Mouse (Mus musculus): Measurements from ENCODE around the gene Itpr3. TPM values are rescaled to one million over a fixed set of nuclear protein-coding genes. Genes with fewer than 3 reads are reported as not detected.
A peak's percentile ranks its signal among the peaks of the same experiment; 100 is the strongest.

The Itpr3 gene
- polyA plus RNA-seq, 1 experiment, result 1.2 TPM

- Histone ChIP-seq H3K4me3 (ENCODE audit: insufficient read depth, low read depth, low read length) (peak overlapping the region; percentile 92), H3K27ac (replicated peaks; ENCODE audit: low read depth, low read length) (peak overlapping the region; percentile 91), H3K4me1 (ENCODE audit: control insufficient read depth, insufficient read depth, insufficient read length, low read length) (no peaks in the 10 kb centered on the region)
These were observed 28.8 kb upstream of the Itpr3 start for GRCm38 (mm10) chr17:27028284-27028795.

GRCm38 (mm10) chr17:27028909-27029308 is 28.2 kb upstream of the Itpr3 start, which contains the start of gene Bak1:
Gene Bak1 (minus strand): TSS chr17:27029009.
- H3K4me3 ChIP-seq (ENCODE audit: insufficient read depth, low read depth, low read length), result peak within 1 kb of the TSS; percentile 92

GRCm38 (mm10) chr17:27029431-27029830 is 27.7 kb upstream of the Itpr3 start:
- Histone ChIP-seq H3K4me3 (ENCODE audit: insufficient read depth, low read depth, low read length) (no peak overlapping the region), H3K4me1 (ENCODE audit: control insufficient read depth, insufficient read depth, insufficient read length, low read length) (no peaks in the 10 kb centered on the region), H3K27ac (replicated peaks; ENCODE audit: low read depth, low read length) (no peak overlapping the region)

More at GRCm38 (mm10) chr17:27028909-27029308, 28.2 kb upstream of the Itpr3 start, which contains the start of gene Bak1:
- H3K27ac ChIP-seq (replicated peaks; ENCODE audit: low read depth, low read length), result peak within 1 kb of the TSS; percentile 91
- no peaks in the 10 kb centered on the region for H3K4me1 ChIP-seq (ENCODE audit: control insufficient read depth, insufficient read depth, insufficient read length, low read length)

- Histone ChIP-seq H3K4me3 (ENCODE audit: insufficient read depth, low read depth, low read length) (no peak overlapping the region), H3K4me1 (ENCODE audit: control insufficient read depth, insufficient read depth, insufficient read length, low read length) (no peaks in the 10 kb centered on the region), H3K27ac (replicated peaks; ENCODE audit: low read depth, low read length) (no peak overlapping the region)
These were observed 26.2 kb upstream of the Itpr3 start for GRCm38 (mm10) chr17:27030896-27031295.

- Histone ChIP-seq H3K4me1 (ENCODE audit: control insufficient read depth, insufficient read depth, insufficient read length, low read length) (no peaks in the 10 kb centered on the region), H3K4me3 (ENCODE audit: insufficient read depth, low read depth, low read length) (no peak overlapping the region), H3K27ac (replicated peaks; ENCODE audit: low read depth, low read length) (no peak overlapping the region)
These were observed 24.8 kb upstream of the Itpr3 start for GRCm38 (mm10) chr17:27032328-27032727.

GRCm38 (mm10) chr17:27032869-27033268 is 24.2 kb upstream of the Itpr3 start:
- Histone ChIP-seq H3K4me1 (ENCODE audit: control insufficient read depth, insufficient read depth, insufficient read length, low read length) (no peaks in the 10 kb centered on the region), H3K4me3 (ENCODE audit: insufficient read depth, low read depth, low read length) (peak overlapping the region; percentile 19; the same call in 1 of the 2 replicates), H3K27ac (replicated peaks; ENCODE audit: low read depth, low read length) (no peak overlapping the region)

GRCm38 (mm10) chr17:27036465-27036864 is 20.6 kb upstream of the Itpr3 start:
- no peaks in the 10 kb centered on the region for H3K4me1 ChIP-seq (ENCODE audit: control insufficient read depth, insufficient read depth, insufficient read length, low read length)
- H3K27ac ChIP-seq (replicated peaks; ENCODE audit: low read depth, low read length), result peak overlapping the region; percentile 19

GRCm38 (mm10) chr17:27038335-27039050 is 18.6 kb upstream of the Itpr3 start:
- Histone ChIP-seq H3K27ac (replicated peaks; ENCODE audit: low read depth, low read length) (no peak overlapping the region), H3K4me3 (ENCODE audit: insufficient read depth, low read depth, low read length) (no peak overlapping the region)

More at GRCm38 (mm10) chr17:27036465-27036864, 20.6 kb upstream of the Itpr3 start:
- no peak overlapping the region for H3K4me3 ChIP-seq (ENCODE audit: insufficient read depth, low read depth, low read length)

GRCm38 (mm10) chr17:27039432-27040102 is 17.5 kb upstream of the Itpr3 start:
- no peak overlapping the region for H3K27ac ChIP-seq (replicated peaks; ENCODE audit: low read depth, low read length)
- H3K4me1 ChIP-seq (ENCODE audit: control insufficient read depth, insufficient read depth, insufficient read length, low read length), result no peaks in the 10 kb centered on the region
- H3K4me3 ChIP-seq (ENCODE audit: insufficient read depth, low read depth, low read length), result no peak overlapping the region

More at GRCm38 (mm10) chr17:27038335-27039050, 18.6 kb upstream of the Itpr3 start:
- no peaks in the 10 kb centered on the region for H3K4me1 ChIP-seq (ENCODE audit: control insufficient read depth, insufficient read depth, insufficient read length, low read length)

- Histone ChIP-seq H3K27ac (replicated peaks; ENCODE audit: low read depth, low read length) (no peak overlapping the region), H3K4me1 (ENCODE audit: control insufficient read depth, insufficient read depth, insufficient read length, low read length) (no peaks in the 10 kb centered on the region), H3K4me3 (ENCODE audit: insufficient read depth, low read depth, low read length) (no peak overlapping the region)
These were observed 16.6 kb upstream of the Itpr3 start for GRCm38 (mm10) chr17:27040304-27041045.

GRCm38 (mm10) chr17:27041046-27041786 is 15.9 kb upstream of the Itpr3 start:
- Histone ChIP-seq H3K4me3 (ENCODE audit: insufficient read depth, low read depth, low read length) (no peak overlapping the region), H3K4me1 (ENCODE audit: control insufficient read depth, insufficient read depth, insufficient read length, low read length) (no peaks in the 10 kb centered on the region), H3K27ac (replicated peaks; ENCODE audit: low read depth, low read length) (no peak overlapping the region)

- H3K27ac ChIP-seq (replicated peaks; ENCODE audit: low read depth, low read length), result no peak overlapping the region
- H3K4me1 ChIP-seq (ENCODE audit: control insufficient read depth, insufficient read depth, insufficient read length, low read length), result no peaks in the 10 kb centered on the region
- no peak overlapping the region for H3K4me3 ChIP-seq (ENCODE audit: insufficient read depth, low read depth, low read length)
These were observed 15.4 kb upstream of the Itpr3 start for GRCm38 (mm10) chr17:27041787-27042055.

- Histone ChIP-seq H3K4me3 (ENCODE audit: insufficient read depth, low read depth, low read length) (no peak overlapping the region), H3K27ac (replicated peaks; ENCODE audit: low read depth, low read length) (no peak overlapping the region), H3K4me1 (ENCODE audit: control insufficient read depth, insufficient read depth, insufficient read length, low read length) (no peaks in the 10 kb centered on the region)
These were observed 14.3 kb upstream of the Itpr3 start for GRCm38 (mm10) chr17:27042840-27043239.

- no peak overlapping the region for H3K4me3 ChIP-seq (ENCODE audit: insufficient read depth, low read depth, low read length)
- H3K27ac ChIP-seq (replicated peaks; ENCODE audit: low read depth, low read length), result no peak overlapping the region
- no peaks in the 10 kb centered on the region for H3K4me1 ChIP-seq (ENCODE audit: control insufficient read depth, insufficient read depth, insufficient read length, low read length)
These were observed 11.9 kb upstream of the Itpr3 start for GRCm38 (mm10) chr17:27045164-27045563.
